Mouse (Mus musculus) spleen, postnatal 36 days (tissue): ENCODE results near the gene E2f3.

Experiments
- DNase-seq, 2 experiments: peaks; one replicate each; pipeline ENCODE4 v3.0.0; 2022; ENCODE audit warnings: low spot score in 2 of 2, mixed read lengths in 1 of 2

The E2f3 gene

GRCm38 (mm10) chr13:29979140-29979564, 6.7 kb downstream of the E2f3 start:
- peak; percentile 33 to 48 for DNase-seq

- no peak for DNase-seq
These were observed 8.5 kb downstream of the E2f3 start for GRCm38 (mm10) chr13:29977358-29977757.

GRCm38 (mm10) chr13:29974066-29974465, 11.8 kb downstream of the E2f3 start:
- no peak for DNase-seq

GRCm38 (mm10) chr13:29973610-29974009, 12.3 kb downstream of the E2f3 start:
- DNase-seq: no peak

GRCm38 (mm10) chr13:29970333-29970732, 15.5 kb downstream of the E2f3 start:
- DNase-seq: peak in 1 of 2 experiments; percentile 22

- DNase-seq: no peak
These were observed 17.2 kb downstream of the E2f3 start for GRCm38 (mm10) chr13:29968636-29969035.

- DNase-seq: no peak
These were observed 18.5 kb downstream of the E2f3 start for GRCm38 (mm10) chr13:29967367-29967766.

- no peak for DNase-seq
These were observed 18.9 kb downstream of the E2f3 start for GRCm38 (mm10) chr13:29966966-29967365.

GRCm38 (mm10) chr13:29964087-29964486, 21.8 kb downstream of the E2f3 start:
- no peak for DNase-seq

GRCm38 (mm10) chr13:29960416-29960815, 25.4 kb downstream of the E2f3 start:
- no peak for DNase-seq

- DNase-seq: no peak
These were observed 28.1 kb downstream of the E2f3 start for GRCm38 (mm10) chr13:29957731-29958254.

GRCm38 (mm10) chr13:29956821-29957421, 28.9 kb downstream of the E2f3 start:
- DNase-seq: peak in 1 of 2 experiments; percentile 34

GRCm38 (mm10) chr13:29955296-29955695, 30.6 kb downstream of the E2f3 start:
- no peak for DNase-seq

- DNase-seq: no peak
These were observed 31.1 kb downstream of the E2f3 start for GRCm38 (mm10) chr13:29954741-29955140.

GRCm38 (mm10) chr13:29953417-29954045, 32.3 kb downstream of the E2f3 start:
- DNase-seq: no peak

- DNase-seq: no peak
These were observed 39.8 kb downstream of the E2f3 start for GRCm38 (mm10) chr13:29946045-29946444.

GRCm38 (mm10) chr13:29944915-29945570, 40.8 kb downstream of the E2f3 start:
- no peak for DNase-seq

- no peak for DNase-seq
These were observed 41.4 kb downstream of the E2f3 start for GRCm38 (mm10) chr13:29944493-29944892.

- DNase-seq: no peak
These were observed 42.3 kb downstream of the E2f3 start for GRCm38 (mm10) chr13:29943541-29944039.

- DNase-seq: no peak
These were observed 45.8 kb downstream of the E2f3 start for GRCm38 (mm10) chr13:29940071-29940470.

GRCm38 (mm10) chr13:29939399-29939798, 46.5 kb downstream of the E2f3 start:
- DNase-seq: no peak

- no peak for DNase-seq
These were observed 47.1 kb downstream of the E2f3 start for GRCm38 (mm10) chr13:29938776-29939175.

GRCm38 (mm10) chr13:29926168-29926567, 59.7 kb downstream of the E2f3 start:
- no peak for DNase-seq
